Mouse (Mus musculus) gastrocnemius, postnatal 10 days (tissue): Measurements from ENCODE around the gene Brca1. TPM values are rescaled to one million over a fixed set of nuclear protein-coding genes. Genes with fewer than 3 reads are reported as not detected.
"Not testable (repeated sequence)": the region's sequence is repeated elsewhere in the genome, so short reads cannot be mapped to it uniquely, and the experiment has no call there.

Experiments used
- DNase-seq: peaks from one replicate; pipeline ENCODE4 v3.0.0; 2021; ENCODE audit warnings: mixed read lengths
- total RNA-seq, 2 experiments: library from RNA; stranded (reverse); gene quantifications; 2 replicates each; pipeline ENCODE4 v1.2.3; 2021

Gene Brca1
- total RNA-seq, 2 experiments from 2014 or later = 1.9 to 4.6 TPM

DNA sequence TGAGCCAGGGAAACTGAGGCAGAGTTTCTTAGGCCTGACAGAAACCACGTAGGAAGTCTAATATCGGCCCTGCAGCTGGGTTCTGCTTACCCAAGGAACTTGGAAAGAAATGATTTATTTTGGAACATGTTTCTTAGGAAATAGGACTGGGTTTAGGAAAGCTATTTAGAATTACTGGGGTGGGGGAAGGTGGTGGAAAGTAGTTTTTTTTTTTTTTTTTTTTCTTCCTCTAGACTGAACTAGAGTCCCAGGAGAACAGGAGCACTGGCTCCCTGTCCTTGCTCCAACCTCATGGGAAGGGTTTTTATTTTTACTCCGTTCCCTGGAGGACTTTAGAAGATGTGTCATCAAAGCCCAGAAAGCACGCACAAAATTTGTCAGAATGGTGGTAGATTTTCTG lies 82.6 kb downstream of the Brca1 start:
- no peak for DNase-seq

GRCm38 (mm10) chr11:101468731-101469130 lies 83.0 kb downstream of the Brca1 start:
- no peak for DNase-seq

DNA sequence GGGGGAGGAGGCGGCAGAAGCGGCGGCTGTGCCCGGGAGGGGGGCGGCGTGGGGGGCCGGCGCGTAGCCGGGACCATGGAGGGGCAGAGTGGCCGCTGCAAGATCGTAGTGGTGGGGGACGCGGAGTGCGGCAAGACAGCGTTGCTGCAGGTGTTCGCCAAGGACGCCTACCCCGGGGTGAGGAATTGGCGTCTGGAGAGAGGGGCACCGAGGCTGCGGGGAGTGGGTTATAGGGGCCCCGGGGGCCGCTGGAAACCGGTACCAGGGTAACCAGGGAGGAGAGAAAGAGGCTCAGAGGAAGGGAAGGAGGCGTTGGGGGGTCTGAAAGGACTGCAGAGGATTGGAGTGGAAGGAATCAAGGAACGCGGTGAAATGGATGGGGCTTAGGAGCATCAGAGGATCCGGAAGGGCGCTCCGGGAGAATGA lies 83.5 kb downstream of the Brca1 start:
- DNase-seq = no peak

- peak; percentile 72 for DNase-seq
Observed at GRCm38 (mm10) chr11:101467477-101468262, 84.1 kb downstream of the Brca1 start.

DNA sequence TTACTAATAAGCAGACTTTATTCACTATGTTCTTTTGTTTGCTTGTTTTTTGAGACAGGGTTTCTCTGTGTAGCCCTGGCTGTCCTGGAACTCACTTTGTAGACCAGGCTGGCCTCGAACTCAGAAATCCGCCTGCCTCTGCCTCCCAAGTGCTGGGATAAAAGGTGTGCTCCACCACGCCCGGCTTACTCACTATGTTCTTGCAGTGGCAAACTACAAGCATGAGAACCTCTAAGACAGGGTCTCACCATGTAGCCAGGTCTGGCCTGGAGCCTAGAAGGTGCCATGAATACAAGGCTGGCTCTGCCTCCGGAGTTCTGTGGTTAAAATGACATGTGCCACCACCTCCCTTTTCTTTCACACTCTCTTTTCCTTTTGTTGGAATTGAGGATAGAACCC lies 85.2 kb downstream of the Brca1 start:
- not testable (repeated sequence) for DNase-seq

DNA sequence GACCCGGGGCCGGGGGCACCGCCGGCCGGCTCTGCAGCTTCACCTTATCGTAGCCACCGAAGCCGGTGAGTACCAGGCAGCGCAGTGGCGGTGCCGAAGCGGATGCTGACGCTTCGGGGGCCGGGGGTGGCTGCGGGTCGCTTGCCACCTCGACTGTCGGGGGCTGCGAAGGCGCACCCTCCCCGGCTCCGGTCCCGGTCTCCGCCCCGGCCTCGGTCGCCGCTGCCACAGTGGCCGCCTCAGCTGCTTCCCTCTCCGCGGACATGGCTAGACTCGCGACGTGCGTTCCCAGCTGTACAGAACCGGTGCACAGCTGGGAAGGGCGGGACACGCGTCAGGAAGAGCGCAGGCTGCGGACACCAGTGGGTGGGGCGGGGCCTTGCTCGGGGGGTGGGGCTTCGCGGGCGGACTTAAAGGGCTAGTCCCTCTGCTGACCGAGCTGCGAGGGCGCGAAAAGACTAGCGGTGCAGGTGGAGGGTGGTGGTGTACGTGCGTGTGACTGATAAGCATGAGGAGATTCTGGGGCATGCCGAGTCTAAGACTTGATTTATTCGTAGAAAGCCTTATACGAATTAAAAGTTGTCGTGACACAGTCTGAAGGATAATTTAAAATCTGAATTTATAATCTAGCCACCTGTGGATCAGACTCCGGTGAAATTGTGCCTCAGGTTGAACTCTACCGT lies 85.7 kb downstream of the Brca1 start, which contains the start of gene Vat1:
Vat1 (minus strand) TSS at position 362 of the 683 bp plus-strand sequence.
- peak; percentile 76 for DNase-seq

DNA sequence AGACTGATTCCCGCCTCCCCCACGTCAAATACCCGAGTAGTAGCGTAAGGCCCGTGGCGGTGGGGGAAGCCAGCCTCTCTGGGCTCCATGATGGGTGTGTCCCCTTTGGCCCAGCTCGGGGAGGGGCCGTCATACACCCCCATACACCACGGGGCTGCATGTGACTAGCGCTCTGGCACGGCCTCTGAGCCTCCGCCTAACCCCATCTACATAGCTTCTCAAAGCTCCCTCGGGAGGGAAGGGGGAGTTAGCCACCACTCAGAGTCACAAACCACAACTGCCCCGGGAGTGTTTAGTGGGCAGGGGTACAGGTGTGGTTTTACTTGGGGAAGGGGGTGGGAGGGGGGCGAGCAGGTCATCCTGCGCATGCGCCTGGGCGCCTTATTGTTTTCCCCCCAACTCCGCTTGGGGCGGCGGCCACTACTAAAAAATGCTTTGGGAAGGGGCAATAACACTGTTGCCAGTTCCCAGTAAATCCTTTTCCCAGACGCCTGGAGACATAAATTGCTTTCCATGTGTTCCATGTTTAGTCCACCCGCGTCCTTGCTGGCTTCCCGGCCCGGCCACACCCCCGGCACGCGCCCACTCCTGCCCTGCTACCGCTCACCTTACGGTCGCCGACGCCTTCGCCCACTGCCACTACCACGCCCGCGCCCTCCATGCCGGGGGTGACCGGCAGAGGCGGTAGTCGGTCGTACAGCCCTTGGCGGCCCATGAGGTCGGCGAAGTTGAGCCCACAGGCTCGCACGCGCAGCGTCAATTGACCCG lies 86.5 kb downstream of the Brca1 start:
- DNase-seq = peak; percentile 72

- DNase-seq = no peak
Observed at GRCm38 (mm10) chr11:101464211-101465100, 87.3 kb downstream of the Brca1 start, which contains the start of gene Rnd2. Gene Rnd2 (plus strand): TSS chr11:101464999.

- DNase-seq = no peak
Observed at GRCm38 (mm10) chr11:101462583-101463440, 88.9 kb downstream of the Brca1 start.

DNA sequence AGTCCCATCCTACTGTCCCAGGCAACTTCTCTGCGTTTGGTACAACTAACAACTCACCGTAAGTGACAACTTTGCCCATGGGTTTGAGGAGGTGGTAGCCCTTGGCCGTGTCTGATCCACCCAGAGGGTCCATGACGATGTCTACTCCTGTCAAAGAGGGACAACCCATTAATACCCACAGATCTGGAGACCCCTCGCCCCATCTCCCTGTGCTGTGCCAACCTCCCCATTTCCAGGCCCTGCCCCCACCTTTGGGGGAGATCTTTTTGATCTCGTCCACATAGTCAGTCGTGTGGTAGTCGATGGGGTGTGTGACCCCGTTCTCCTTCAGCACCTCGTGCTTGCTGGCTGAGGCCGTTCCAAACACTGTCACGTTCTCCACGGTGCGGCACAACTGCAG lies 89.6 kb downstream of the Brca1 start:
- no peak for DNase-seq

- no peak for DNase-seq
Observed at GRCm38 (mm10) chr11:101460321-101460720, 91.4 kb downstream of the Brca1 start.

DNA sequence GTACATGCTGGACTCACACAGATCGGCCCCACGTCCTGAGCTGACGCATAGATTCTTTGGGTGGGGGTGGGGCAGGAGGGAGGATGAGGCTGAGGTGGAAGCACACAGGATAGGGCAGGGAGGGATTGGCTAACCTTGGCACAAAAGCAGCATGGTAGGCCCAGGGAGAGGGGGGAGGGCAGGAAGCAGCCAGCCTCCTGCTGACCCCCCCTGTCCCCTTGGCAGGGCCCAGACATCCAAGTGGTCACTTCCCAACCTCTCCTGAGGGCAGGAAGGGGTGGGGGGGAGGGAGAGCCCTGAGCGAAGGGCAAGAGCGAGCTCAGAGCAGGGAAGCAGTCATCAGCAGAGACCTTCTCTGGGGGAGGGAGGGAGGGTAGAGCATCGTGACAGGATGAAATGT lies 92.0 kb downstream of the Brca1 start:
- no peak for DNase-seq

DNA sequence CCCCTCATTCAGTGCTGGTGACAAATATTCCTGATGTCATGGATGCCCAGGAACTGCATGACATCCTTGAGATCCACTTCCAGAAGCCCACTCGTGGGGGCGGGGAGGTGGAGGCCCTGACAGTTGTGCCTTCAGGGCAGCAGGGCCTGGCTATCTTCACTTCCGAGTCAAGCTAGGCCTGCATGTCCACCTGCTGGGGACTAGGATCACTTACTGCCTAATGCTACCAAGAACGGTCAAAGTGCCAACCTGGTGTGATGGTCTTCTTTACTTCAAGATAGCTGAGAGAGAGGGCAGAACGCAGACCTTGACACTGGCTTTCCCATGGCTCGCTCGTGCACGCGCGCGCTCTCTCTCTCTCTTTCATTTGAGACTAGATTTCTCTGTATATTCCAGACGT lies 93.5 kb downstream of the Brca1 start:
- DNase-seq = no peak

DNA sequence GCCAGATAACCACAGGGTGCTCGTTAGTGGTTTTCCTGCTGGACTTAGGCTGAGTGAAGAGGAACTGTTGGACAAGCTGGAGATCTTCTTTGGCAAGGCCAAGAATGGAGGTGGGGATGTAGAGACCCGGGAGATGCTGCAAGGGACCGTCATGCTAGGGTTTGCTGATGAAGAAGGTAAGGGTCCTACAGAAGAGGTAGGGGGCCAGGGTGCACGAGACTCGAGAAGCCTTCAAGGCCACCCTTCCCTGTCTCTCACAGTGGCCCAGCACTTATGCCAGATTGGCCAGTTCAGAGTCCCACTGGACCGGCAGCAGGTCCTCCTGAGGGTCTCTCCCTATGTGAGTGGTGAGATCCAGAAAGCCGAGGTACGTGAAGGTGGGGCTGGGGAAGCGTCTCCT lies 94.1 kb downstream of the Brca1 start:
- DNase-seq = no peak

DNA sequence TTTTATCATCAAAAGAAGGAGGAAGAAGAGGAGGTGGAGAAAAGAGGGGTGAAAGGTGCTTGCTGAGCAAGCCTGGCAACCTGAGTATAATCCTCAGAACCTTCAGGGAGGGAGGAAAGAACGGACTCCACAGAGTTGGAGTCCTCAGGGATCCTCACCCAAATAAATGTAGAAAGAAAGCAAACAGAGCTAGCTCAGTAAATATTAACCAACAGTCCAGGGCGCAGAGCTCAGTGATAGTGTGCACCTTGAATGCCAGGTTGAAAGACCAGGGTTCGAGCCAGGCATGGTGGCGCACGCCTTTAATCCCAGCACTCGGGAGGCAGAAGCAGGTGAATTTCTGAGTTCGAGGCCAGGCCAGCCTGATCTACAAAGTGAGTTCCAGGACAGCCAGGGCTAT lies 96.1 kb downstream of the Brca1 start:
- DNase-seq = no peak

DNA sequence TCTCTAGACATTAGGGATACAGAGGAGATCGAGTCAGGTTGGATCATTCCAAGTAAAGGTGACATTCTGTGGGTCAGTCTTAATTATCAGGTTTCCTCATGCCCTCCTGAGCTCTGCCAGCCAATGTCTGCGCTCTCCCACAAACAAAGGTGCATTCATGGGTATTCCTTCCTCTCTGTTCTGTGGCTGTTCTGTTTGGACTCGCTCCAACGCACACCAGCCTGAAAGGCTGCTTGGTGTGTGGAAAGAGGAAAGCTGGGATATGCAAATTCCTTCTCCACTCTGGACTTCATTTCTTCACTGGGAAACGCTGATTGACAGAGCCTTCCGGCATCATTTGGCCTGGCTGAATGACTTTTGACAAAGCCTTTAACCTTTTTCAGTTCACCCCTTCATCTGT lies 97.1 kb downstream of the Brca1 start:
- no peak for DNase-seq

- no peak for DNase-seq
Observed at GRCm38 (mm10) chr11:101452093-101452774, 99.5 kb downstream of the Brca1 start.

DNA sequence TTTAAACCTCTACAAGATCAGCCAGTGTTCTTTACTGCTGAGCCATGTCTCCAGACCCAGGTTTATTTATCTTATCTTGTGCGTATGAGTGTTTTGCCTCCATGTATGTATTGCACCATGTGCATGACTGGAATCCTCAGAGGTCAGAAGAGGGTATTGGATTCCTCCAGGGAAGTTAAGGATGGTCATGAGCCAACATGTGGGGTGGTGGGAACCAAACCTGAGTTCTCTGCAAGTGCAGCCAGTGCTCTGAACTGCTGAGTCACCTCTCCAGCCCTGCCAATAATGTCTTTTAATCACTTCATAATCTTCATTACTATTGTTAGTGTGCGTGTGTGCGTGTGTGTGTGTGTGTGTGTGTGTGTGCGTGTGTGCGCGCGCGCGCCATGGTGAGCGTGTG lies 100.2 kb downstream of the Brca1 start:
- no peak for DNase-seq

DNA sequence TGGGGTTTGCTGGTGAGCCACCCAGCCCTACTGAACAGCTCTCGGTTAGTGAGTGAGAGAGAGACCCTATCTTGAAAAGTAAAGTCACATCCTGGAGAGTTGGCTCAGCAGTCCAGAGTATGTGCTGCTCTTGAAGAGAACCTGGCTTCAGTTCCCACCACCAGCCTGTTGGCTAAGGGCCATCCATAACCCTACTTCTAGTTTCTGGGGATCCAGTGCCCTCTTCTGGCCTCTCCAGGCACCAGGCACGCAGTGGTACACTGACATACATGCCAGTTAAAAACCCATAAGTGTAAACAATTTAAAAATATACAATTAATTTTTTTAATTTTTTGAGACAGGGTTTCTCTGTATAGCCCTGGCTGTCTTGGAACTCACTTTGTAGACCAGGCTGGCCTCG lies 101.4 kb downstream of the Brca1 start:
- DNase-seq = no peak

DNA sequence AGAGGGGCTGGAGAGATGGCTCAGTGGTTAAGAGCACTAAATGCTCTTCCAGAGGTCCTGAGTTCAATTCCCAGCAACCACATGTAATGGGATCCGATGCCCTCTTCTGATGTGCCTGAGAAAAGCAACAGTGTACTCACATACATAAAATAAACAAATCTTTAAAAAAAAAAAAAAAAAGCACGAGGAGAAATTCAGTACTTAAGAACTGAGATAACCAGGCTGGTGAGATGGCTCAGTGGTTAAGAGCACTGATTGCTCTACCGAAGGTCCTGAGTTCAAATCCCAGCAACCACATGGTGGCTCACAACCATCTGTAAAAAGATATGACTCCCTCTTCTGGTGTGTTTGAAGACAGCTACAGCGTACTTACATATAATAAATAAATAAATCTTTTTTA lies 102.2 kb downstream of the Brca1 start:
- not testable (repeated sequence) for DNase-seq
